Mouse (Mus musculus): ENCODE data around the gene Rab44.

DNA sequence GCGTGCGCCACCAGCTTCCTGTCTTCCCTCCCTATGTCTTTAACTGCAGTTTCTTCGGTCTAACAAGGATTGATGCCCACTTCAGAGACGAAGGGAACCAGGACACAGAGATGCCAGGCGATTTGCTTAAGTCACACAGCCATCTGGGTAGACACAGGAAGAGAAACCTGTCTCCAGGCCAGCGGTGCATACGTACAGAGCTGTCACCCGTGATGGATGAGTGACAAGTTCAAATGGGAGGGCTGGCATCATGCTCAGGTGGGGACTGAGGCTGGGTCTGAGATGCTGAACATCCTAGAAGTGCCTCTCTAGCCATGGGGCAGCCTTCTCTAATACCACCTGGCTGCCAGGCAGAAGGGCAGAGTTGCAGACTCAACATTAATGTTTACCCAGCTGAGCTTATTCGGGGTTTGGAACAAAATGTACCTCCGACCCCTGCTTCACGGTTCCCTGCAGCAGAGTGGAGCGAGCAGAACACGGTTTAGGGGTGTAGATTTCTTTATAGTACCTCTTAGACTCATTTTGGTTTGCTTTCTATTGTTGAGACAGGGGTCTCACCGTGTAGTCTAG is 56.6 kb downstream of the Rab44 start:
- TF ChIP-seq CTCF (IDR thresholded peaks at IDR 0.05; ENCODE audit: low read depth) (no peak), EP300 (optimal IDR thresholded peaks at IDR 0.05) (no peak)
